Mouse (Mus musculus): ENCODE data around the gene Adam1a. TPM values are rescaled to one million over a fixed set of nuclear protein-coding genes. Genes with fewer than 3 reads are reported as not detected.

The Adam1a gene
- polyA plus RNA-seq, 1 experiment from 2014 or later = 0.50 TPM

DNA sequence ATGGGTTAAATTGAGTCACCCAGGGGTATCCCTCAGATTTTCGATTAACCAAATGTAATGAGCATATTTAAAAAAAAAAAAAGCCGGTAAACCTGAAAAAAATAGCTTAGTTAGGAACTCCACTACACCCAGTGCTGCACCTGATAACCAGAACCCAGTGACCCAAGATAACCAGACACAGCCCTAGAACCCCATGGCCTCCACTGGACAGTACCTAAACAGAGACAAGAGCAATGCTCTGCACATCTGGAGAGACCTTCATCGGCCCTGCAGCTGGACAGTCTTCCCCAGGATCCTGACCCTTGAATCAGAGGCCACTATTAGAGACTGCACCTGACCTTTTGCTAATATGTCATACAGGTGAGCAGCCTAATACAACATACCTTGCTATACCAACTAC is 1.8 kb upstream of the Adam1a start:
- Histone ChIP-seq H3K36me3 (ENCODE audit: control insufficient read depth, insufficient read depth, low read length) (no peaks in the 10 kb centered on the region), H3K4me3 (ENCODE audit: low read depth, low read length) (no peak overlapping the region), H3K4me1 (replicated peaks; ENCODE audit: control insufficient read depth, insufficient read depth) (0 out of 2 replicates have a peak, but pooled peaks cover 2% of the 10 kb centered on the region), H3K9me3 (ENCODE audit: control insufficient read depth, low read length) (no peaks in the 10 kb centered on the region), H3K27me3 (ENCODE audit: control insufficient read depth, insufficient read depth, low read length) (no peaks in the 10 kb centered on the region), H3K27ac (replicated peaks) (no peak overlapping the region), H3K4me2 (replicated peaks; ENCODE audit: low read depth) (no peak overlapping the region), H3K9ac (ENCODE audit: low read length) (no peak overlapping the region)
- DNase-seq (ENCODE audit: low spot score) (no peak), ATAC-seq (ENCODE audit: low FRiP score, low TSS enrichment) (no peak)
- no peak for TF ChIP-seq EP300 (optimal IDR thresholded peaks at IDR 0.05)
- 92% methylated on average over 3 of the region's 3 CpGs for WGBS

DNA sequence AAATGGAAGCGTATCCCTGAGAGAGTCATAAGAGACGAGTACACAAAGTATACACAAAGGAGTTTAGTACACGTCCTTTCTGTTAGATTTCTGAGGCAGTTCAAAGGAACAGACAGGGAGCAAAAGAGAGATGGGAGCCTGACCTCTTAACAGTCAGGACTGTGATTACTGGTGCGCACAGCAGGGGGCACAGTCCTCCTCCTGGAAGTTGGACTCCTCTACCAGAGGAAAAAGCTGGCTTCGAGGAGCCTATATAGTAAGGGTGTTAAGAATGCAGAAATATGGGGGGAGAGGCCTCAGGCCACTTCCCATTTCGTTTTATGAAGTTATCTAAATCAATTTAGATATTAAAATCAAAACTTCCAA is 1.2 kb upstream of the Adam1a start:
- ATAC-seq (ENCODE audit: low FRiP score, low TSS enrichment) (peak; percentile 55), DNase-seq (ENCODE audit: low spot score) (peak; percentile 69)
- no peaks in the 10 kb centered on the region for H3K27me3 ChIP-seq (ENCODE audit: control insufficient read depth, insufficient read depth, low read length)
- H3K4me2 ChIP-seq (replicated peaks; ENCODE audit: low read depth) = peak overlapping the region; percentile 88
- H3K27ac ChIP-seq (replicated peaks) = peak overlapping the region; percentile 95; the same call in 1 of the 2 replicates
- TF ChIP-seq CTCF (IDR thresholded peaks at IDR 0.05; ENCODE audit: low read depth) (peak; percentile 83), EP300 (optimal IDR thresholded peaks at IDR 0.05) (no peak)
- peak overlapping the region; percentile 98 for H3K9ac ChIP-seq (ENCODE audit: low read length)
- peak overlapping the region; percentile 93 for H3K4me3 ChIP-seq (ENCODE audit: low read depth, low read length)
- no peaks in the 10 kb centered on the region for H3K9me3 ChIP-seq (ENCODE audit: control insufficient read depth, low read length)
- 0 out of 2 replicates have a peak, but pooled peaks cover 2% of the 10 kb centered on the region for H3K4me1 ChIP-seq (replicated peaks; ENCODE audit: control insufficient read depth, insufficient read depth)
- WGBS = 16% methylated on average over 6 of the region's 6 CpGs
- no peaks in the 10 kb centered on the region for H3K36me3 ChIP-seq (ENCODE audit: control insufficient read depth, insufficient read depth, low read length)

DNA sequence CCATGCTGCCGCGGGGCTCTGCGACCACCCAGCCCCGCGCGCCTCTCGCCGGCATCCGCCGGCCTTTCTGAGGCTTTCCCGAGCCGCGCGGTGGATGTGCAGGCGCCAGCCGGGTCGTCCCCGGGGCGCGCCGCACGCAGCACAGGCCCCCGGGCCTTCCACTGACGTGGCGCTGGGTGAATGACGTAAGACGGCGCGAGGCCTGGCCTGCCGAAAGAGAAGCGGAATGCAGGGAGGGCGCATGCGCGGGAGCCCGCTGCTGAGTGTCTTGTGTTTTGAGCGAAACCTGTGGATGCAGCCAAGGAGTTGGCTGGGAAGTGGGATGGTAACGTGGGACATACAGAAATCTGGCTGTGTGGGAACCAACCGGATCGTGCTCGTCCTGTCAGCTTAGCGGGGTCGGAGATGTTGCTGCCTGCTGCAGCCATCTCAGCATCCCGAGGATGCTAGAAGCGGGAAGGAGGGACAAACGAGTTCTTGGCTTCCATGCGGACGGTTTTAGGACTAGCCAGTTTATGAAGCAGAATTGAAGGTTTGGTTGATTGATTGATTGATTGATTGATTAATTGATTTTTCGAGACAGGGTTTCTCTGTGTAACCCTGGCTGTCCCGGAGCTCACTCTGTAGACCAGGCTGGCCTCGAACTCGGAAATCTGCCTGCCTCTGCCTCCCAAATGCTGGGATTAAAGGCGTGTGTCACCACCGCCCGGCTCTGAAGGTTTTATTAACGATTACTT is 679 bp upstream of the Adam1a start, which contains the start of gene Mapkapk5:
Gene Mapkapk5, minus strand, starts transcription at position 113 of the 737 bp plus-strand sequence.
- Histone ChIP-seq H3K9ac (ENCODE audit: low read length) (peak within 1 kb of the TSS; percentile 98), H3K36me3 (ENCODE audit: control insufficient read depth, insufficient read depth, low read length) (no peaks in the 10 kb centered on the region), H3K27ac (replicated peaks) (peak within 1 kb of the TSS; percentile 95), H3K27me3 (ENCODE audit: control insufficient read depth, insufficient read depth, low read length) (no peaks in the 10 kb centered on the region), H3K4me2 (replicated peaks; ENCODE audit: low read depth) (peak within 1 kb of the TSS; percentile 88), H3K4me3 (ENCODE audit: low read depth, low read length) (peak within 1 kb of the TSS; percentile 93), H3K4me1 (replicated peaks; ENCODE audit: control insufficient read depth, insufficient read depth) (0 out of 2 replicates have a peak, but pooled peaks cover 2% of the 10 kb centered on the region), H3K9me3 (ENCODE audit: control insufficient read depth, low read length) (no peaks in the 10 kb centered on the region)
- TF ChIP-seq EP300 (optimal IDR thresholded peaks at IDR 0.05) = peak; percentile 24
- no peak for TF ChIP-seq CTCF (IDR thresholded peaks at IDR 0.05; ENCODE audit: low read depth)
- ATAC-seq (ENCODE audit: low FRiP score, low TSS enrichment) = peak; percentile 94
- WGBS = 2% methylated on average over 55 of the region's 55 CpGs
- DNase-seq (ENCODE audit: low spot score) = peak; percentile 96

DNA sequence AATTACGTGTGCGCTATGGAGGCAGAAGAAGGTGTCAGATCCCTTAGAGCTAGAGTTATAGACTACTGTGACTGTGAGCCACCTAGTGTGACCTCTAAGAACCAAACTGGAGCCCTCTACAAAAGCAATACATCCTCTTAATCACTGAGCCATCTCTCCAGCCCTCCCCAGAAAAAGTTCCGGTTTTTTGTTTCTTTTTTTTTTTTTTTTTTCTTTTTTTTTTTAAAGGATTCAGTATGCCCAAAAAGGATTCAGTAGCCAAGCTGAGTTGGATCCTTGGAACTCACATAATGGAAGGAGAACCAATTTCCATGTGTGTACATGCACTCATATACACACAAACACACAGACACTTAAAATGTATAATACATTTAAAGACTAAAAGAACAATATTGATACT is 1.9 kb downstream of the Adam1a start:
- DNase-seq (ENCODE audit: low spot score) (no peak), ATAC-seq (ENCODE audit: low FRiP score, low TSS enrichment) (no peak)
- no peaks in the 10 kb centered on the region for H3K27me3 ChIP-seq (ENCODE audit: control insufficient read depth, insufficient read depth, low read length)
- no peak overlapping the region for H3K9ac ChIP-seq (ENCODE audit: low read length)
- no peak overlapping the region for H3K4me2 ChIP-seq (replicated peaks; ENCODE audit: low read depth)
- TF ChIP-seq CTCF (IDR thresholded peaks at IDR 0.05; ENCODE audit: low read depth) (no peak), EP300 (optimal IDR thresholded peaks at IDR 0.05) (no peak)
- no peaks in the 10 kb centered on the region for H3K9me3 ChIP-seq (ENCODE audit: control insufficient read depth, low read length)
- 0 out of 2 replicates have a peak, but pooled peaks cover 2% of the 10 kb centered on the region for H3K4me1 ChIP-seq (replicated peaks; ENCODE audit: control insufficient read depth, insufficient read depth)
- 75% methylated on average over 3 of the region's 3 CpGs for WGBS
- H3K4me3 ChIP-seq (ENCODE audit: low read depth, low read length) = no peak overlapping the region
- H3K27ac ChIP-seq (replicated peaks) = no peak overlapping the region
- H3K36me3 ChIP-seq (ENCODE audit: control insufficient read depth, insufficient read depth, low read length) = no peaks in the 10 kb centered on the region

DNA sequence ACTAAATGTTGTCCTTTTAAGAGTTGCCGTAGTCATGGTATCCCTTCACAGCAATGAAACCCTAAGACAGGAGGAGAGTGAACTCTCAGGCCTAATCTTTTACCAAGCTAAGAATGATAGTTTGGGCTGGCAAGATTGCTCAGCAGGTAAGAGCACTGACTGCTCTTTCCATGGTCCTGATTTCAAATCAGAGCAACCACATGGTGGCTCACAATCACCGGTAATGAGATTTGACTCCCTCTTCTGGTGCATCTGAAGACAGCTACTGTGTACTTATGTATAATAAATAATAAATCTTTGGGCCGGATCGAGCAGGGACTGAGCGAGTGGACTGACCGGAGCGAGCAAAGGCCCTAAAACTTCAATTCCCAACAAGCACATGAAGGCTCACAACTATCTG is 4.0 kb downstream of the Adam1a start:
- TF ChIP-seq CTCF (IDR thresholded peaks at IDR 0.05; ENCODE audit: low read depth) = peak; percentile 51
- TF ChIP-seq EP300 (optimal IDR thresholded peaks at IDR 0.05) = no peak
- no peak overlapping the region for H3K27ac ChIP-seq (replicated peaks)
- DNase-seq (ENCODE audit: low spot score) (no peak), ATAC-seq (ENCODE audit: low FRiP score, low TSS enrichment) (no peak)
- H3K36me3 ChIP-seq (ENCODE audit: control insufficient read depth, insufficient read depth, low read length) = peaks cover 5% of the 10 kb centered on the region; the same call in 1 of the 2 replicates
- no peaks in the 10 kb centered on the region for H3K9me3 ChIP-seq (ENCODE audit: control insufficient read depth, low read length)
- 74% methylated on average over 7 of the region's 7 CpGs for WGBS
- H3K4me2 ChIP-seq (replicated peaks; ENCODE audit: low read depth) = no peak overlapping the region
- no peak overlapping the region for H3K9ac ChIP-seq (ENCODE audit: low read length)
- H3K4me3 ChIP-seq (ENCODE audit: low read depth, low read length) = no peak overlapping the region
- 0 out of 2 replicates have a peak, but pooled peaks cover 2% of the 10 kb centered on the region for H3K4me1 ChIP-seq (replicated peaks; ENCODE audit: control insufficient read depth, insufficient read depth)
- H3K27me3 ChIP-seq (ENCODE audit: control insufficient read depth, insufficient read depth, low read length) = no peaks in the 10 kb centered on the region

DNA sequence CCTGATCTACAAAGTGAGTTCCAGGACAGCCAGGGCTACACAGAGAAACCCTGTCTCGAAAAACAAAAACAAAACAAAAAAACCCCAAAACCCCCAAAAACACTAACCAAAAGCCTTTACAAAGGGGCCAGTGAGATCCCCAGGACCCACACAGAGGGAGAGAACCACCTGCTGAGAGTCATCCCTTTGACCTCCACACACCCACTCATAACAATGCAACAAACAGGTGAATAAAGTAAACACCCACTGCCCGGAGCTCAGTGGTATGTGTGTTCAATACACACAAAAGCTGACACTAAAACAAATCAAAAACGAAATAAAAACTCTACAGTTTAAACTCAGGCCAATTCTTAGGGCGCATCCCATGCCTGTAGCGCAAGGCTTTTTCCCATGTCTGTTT is 5.2 kb downstream of the Adam1a start:
- 0 out of 2 replicates have a peak, but pooled peaks cover 2% of the 10 kb centered on the region for H3K4me1 ChIP-seq (replicated peaks; ENCODE audit: control insufficient read depth, insufficient read depth)
- ATAC-seq (ENCODE audit: low FRiP score, low TSS enrichment) (no peak), DNase-seq (ENCODE audit: low spot score) (no peak)
- no peak overlapping the region for H3K4me2 ChIP-seq (replicated peaks; ENCODE audit: low read depth)
- no peak overlapping the region for H3K27ac ChIP-seq (replicated peaks)
- H3K9ac ChIP-seq (ENCODE audit: low read length) = no peak overlapping the region
- H3K36me3 ChIP-seq (ENCODE audit: control insufficient read depth, insufficient read depth, low read length) = peaks cover 13% of the 10 kb centered on the region
- WGBS = 88% methylated on average over 5 of the region's 5 CpGs
- TF ChIP-seq CTCF (IDR thresholded peaks at IDR 0.05; ENCODE audit: low read depth) (no peak), EP300 (optimal IDR thresholded peaks at IDR 0.05) (no peak)
- no peak overlapping the region for H3K4me3 ChIP-seq (ENCODE audit: low read depth, low read length)
- H3K9me3 ChIP-seq (ENCODE audit: control insufficient read depth, low read length) = no peaks in the 10 kb centered on the region
- no peaks in the 10 kb centered on the region for H3K27me3 ChIP-seq (ENCODE audit: control insufficient read depth, insufficient read depth, low read length)
